Mouse (Mus musculus) bone marrow, adult 2 months (tissue): ENCODE measurements at regions not wholly inside any gene's neighbourhood (a gene's known extent, or its start where the extent isn't known, plus 50 kb on each side); places are given as distances from the start of the nearest gene placed in this dataset.

ENCODE experiments used
- H3K27ac ChIP-seq: fragments of 200-500 bp; 2 replicates; pipeline ENCODE4 v1.5.1; 2012; ENCODE audit warnings: low read depth, mild to moderate bottlenecking, control low read depth, inconsistent platforms, low read length; ENCODE audit not compliant: control insufficient read depth, poor library complexity, insufficient read depth
- H3K4me1 ChIP-seq: fragments of 200-500 bp; 2 replicates; pipeline ENCODE4 v1.6.1; 2011; ENCODE audit warnings: low read length; ENCODE audit not compliant: control insufficient read depth, insufficient read depth
- H3K4me3 ChIP-seq: fragments of 200-500 bp; replicated peaks from 2 replicates; pipeline ENCODE3; 2011; ENCODE audit warnings: mild to moderate bottlenecking, low read depth, low read length, control low read depth; ENCODE audit not compliant: control insufficient read depth
- CTCF ChIP-seq: fragments of 200-500 bp; IDR thresholded peaks from 2 replicates; pipeline ENCODE4 v1.5.1; 2011; ENCODE audit warnings: low read length, control low read depth; ENCODE audit not compliant: control insufficient read depth, insufficient read depth
- POLR2A ChIP-seq: fragments of 200-500 bp; IDR thresholded peaks from 2 replicates; pipeline ENCODE4 v1.6.1; 2011; ENCODE audit warnings: low read depth, mild to moderate bottlenecking, control low read depth, low read length, borderline replicate concordance; ENCODE audit not compliant: control insufficient read depth
- WGBS: fragments of 180-500 bp; shearing (Covaris S2); methylation state at CpG from one replicate; pipeline ENCODE4 v1.1.7; 2018; 5-methylcytosine and 5-hydroxymethylcytosine counted together

GRCm38 (mm10) chr6:117646628-117647027 is 194.4 kb upstream of the Zfp637 start:
- Histone ChIP-seq H3K4me3 (no peak overlapping the region), H3K27ac (no peak overlapping the region), H3K4me1 (no peaks in the 10 kb centered on the region)
- no peak for TF ChIP-seq POLR2A
- TF ChIP-seq CTCF: no peak
- 77% methylated on average over 8 of the region's 8 CpGs for WGBS

- no peak for TF ChIP-seq POLR2A
- no peak for TF ChIP-seq CTCF
- no peak overlapping the region for H3K4me3 ChIP-seq
- 70% methylated on average over 5 of the region's 5 CpGs for WGBS
- H3K27ac ChIP-seq: no peak overlapping the region
- H3K4me1 ChIP-seq: no peaks in the 10 kb centered on the region
Observed at GRCm38 (mm10) chr6:117650541-117650940, 190.4 kb upstream of the Zfp637 start.

GRCm38 (mm10) chr6:117651551-117651950 is 189.4 kb upstream of the Zfp637 start:
- Histone ChIP-seq H3K4me3 (no peak overlapping the region), H3K27ac (no peak overlapping the region), H3K4me1 (no peaks in the 10 kb centered on the region)
- no peak for TF ChIP-seq CTCF
- TF ChIP-seq POLR2A: no peak
- WGBS: 80% methylated on average over 4 of the region's 4 CpGs

- no peak overlapping the region for H3K4me3 ChIP-seq
- TF ChIP-seq POLR2A: no peak
- no peak for TF ChIP-seq CTCF
- H3K4me1 ChIP-seq: no peaks in the 10 kb centered on the region
- 30% methylated on average over 3 of the region's 3 CpGs for WGBS
- no peak overlapping the region for H3K27ac ChIP-seq
Observed at GRCm38 (mm10) chr6:117652012-117652411, 189.0 kb upstream of the Zfp637 start.

GRCm38 (mm10) chr6:117652917-117653316 is 188.1 kb upstream of the Zfp637 start:
- no peak overlapping the region for H3K27ac ChIP-seq
- H3K4me1 ChIP-seq: no peaks in the 10 kb centered on the region
- 72% methylated on average over 9 of the region's 9 CpGs for whole genome bisulfite sequencing
- no peak overlapping the region for H3K4me3 ChIP-seq
- TF ChIP-seq POLR2A: no peak
- no peak for TF ChIP-seq CTCF

- H3K4me1 ChIP-seq: no peaks in the 10 kb centered on the region
- TF ChIP-seq CTCF (no peak), POLR2A (no peak)
- 86% methylated on average over 15 of the region's 15 CpGs for WGBS
- no peak overlapping the region for H3K27ac ChIP-seq
- H3K4me3 ChIP-seq: no peak overlapping the region
Observed at GRCm38 (mm10) chr6:117653886-117654425, 187.0 kb upstream of the Zfp637 start.

- TF ChIP-seq CTCF: no peak
- TF ChIP-seq POLR2A: no peak
- no peak overlapping the region for H3K4me3 ChIP-seq
- WGBS: 83% methylated on average over 4 of the region's 4 CpGs
- H3K27ac ChIP-seq: no peak overlapping the region
- H3K4me1 ChIP-seq: no peaks in the 10 kb centered on the region
Observed at GRCm38 (mm10) chr6:117655986-117656385, 185.0 kb upstream of the Zfp637 start.

- Histone ChIP-seq H3K27ac (no peak overlapping the region), H3K4me1 (no peaks in the 10 kb centered on the region), H3K4me3 (no peak overlapping the region)
- WGBS: 0% methylated on average over 1 of the region's 1 CpGs
- peak; percentile 66 for TF ChIP-seq CTCF
- TF ChIP-seq POLR2A: no peak
Observed at GRCm38 (mm10) chr6:117660576-117660975, 180.4 kb upstream of the Zfp637 start.

GRCm38 (mm10) chr6:117662635-117663034 is 178.3 kb upstream of the Zfp637 start:
- no peak overlapping the region for H3K4me3 ChIP-seq
- no peak overlapping the region for H3K27ac ChIP-seq
- WGBS: 69% methylated on average over 1 of the region's 1 CpGs
- H3K4me1 ChIP-seq: no peaks in the 10 kb centered on the region
- no peak for TF ChIP-seq CTCF
- TF ChIP-seq POLR2A: no peak
